Mouse (Mus musculus) right cerebral cortex, postnatal 14 days (tissue): ENCODE measurements around the gene Myadml2.

Experiments used
- DNase-seq: peaks from one replicate; pipeline ENCODE4 v3.0.0; 2022

Gene Myadml2

DNA sequence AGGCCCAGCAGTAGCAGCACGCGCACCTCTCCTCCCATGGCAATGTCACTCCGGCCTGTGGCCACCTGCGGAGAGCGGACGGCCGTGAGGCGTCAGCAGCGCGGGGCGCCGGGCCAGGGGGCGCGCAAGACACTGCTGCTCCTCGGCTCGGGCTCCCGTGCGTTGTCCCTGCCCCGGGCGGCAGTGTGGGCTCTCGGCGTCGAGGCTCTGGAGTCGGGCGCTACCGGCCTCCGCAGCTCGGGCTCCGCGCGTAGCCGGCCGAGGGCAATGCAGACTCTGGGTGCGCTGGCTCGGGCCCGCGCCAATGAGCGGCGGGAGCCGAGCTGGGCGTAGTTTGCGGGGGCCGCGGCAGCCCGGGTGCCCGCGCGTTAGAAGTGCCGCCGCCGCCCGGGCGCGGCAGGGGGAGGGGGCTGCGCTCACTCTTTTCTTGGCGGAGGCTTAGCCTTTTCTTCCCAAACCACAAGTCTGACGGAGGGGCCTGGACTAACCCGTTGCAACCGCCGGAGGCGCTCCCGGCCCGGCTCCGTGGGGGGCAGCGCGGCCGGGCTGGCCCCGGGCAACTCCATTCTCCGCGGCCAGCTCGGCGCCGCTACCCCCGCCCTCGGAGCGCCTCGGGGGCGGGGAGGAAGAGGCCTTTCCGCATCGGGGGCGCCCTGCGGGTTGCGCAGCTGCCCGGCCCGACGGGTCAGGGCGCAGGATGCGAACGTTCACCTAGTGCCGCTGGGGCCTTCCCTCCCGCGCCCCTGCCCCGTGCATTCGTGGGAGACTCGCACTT lies 12.5 kb upstream of the Myadml2 start:
- DNase-seq: peak; percentile 40

- no peak for DNase-seq
These were observed 11.7 kb upstream of the Myadml2 start for GRCm38 (mm10) chr11:120659509-120660300.

GRCm38 (mm10) chr11:120658876-120659410 lies 11.0 kb upstream of the Myadml2 start:
- peak; percentile 84 for DNase-seq

DNA sequence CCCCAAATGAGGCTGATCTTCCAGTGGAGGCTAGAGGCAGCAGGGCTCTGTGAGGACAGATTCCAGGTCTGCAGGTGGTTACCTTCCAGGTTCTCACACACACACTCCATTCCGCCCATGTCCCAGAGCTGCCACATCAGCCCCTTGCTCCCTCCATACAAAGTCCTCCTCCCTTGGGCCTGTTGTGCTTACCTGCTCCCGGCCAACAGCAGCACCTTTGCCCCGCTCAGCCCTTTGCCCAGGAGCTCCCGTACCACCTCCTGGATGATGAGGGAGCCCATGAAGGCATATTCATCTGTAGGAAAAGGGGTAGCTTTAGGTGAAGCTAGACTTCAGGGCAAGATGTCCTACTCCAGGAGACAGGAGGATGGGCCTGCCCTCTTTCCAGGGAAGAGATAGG lies 9.3 kb upstream of the Myadml2 start:
- DNase-seq: no peak

DNA sequence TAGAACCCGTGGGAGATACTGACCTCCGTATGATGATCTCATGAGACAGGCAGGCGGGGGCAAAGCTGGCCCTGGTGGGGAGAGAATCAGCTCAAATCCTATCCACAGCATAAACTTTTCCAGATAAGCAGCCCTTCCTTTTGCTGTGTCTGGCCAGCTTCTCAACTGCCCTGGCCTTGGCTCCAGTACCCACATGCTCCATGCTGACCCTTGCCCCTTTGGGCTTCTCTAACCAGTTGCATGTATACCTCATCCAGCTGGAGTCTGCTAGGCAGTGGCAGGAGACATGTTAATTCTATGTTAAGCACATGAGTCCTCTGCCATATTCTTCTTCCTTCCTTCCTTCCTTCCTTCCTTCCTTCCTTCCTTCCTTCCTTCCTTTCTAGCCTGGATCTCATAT lies 6.8 kb upstream of the Myadml2 start:
- DNase-seq: no peak

DNA sequence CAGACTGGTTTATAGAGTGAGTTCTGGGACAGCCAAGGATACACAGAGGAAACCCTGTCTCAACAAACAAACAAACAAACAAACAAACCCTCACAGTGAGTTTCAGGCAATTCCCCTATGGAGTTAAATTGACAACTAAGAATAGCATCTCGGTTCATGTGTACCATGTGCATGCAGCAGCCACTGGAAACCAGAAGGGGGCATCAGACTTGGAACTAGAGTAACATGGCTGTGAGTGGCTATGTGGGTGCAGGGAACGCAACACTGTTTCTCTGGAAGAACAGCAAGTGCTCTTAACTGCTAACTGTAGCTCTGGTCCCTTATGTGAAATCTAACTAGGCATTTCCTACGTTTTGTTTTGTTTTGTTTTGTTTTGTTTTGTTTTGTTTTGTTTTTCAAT lies 3.9 kb upstream of the Myadml2 start:
- DNase-seq: no peak

- DNase-seq: no peak
These were observed 719 bp downstream of the Myadml2 start for GRCm38 (mm10) chr11:120647047-120647830.

DNA sequence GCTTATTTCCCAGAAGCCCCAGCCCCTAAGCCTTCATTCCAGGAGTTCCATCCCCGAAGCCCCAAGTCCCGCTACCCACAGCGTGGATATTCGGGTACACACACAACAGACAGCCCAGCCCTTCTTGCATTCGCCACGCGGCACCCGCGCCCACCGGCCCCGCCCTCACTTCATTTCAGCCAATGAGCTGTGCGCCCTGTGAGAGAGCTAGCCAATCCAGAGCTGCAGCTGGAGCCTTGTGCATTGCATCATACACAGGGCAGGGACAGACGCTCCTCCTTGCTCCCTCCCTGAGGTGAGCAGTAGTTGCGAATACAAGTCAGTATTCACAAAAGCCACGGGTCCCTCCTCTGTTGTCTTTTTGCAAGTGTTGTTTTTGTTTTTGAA lies 4.4 kb downstream of the Myadml2 start, which contains the start of gene Pycr1:
Gene Pycr1 (minus strand): TSS at position 169 of the 387 bp plus-strand sequence.
- DNase-seq: peak; percentile 91

DNA sequence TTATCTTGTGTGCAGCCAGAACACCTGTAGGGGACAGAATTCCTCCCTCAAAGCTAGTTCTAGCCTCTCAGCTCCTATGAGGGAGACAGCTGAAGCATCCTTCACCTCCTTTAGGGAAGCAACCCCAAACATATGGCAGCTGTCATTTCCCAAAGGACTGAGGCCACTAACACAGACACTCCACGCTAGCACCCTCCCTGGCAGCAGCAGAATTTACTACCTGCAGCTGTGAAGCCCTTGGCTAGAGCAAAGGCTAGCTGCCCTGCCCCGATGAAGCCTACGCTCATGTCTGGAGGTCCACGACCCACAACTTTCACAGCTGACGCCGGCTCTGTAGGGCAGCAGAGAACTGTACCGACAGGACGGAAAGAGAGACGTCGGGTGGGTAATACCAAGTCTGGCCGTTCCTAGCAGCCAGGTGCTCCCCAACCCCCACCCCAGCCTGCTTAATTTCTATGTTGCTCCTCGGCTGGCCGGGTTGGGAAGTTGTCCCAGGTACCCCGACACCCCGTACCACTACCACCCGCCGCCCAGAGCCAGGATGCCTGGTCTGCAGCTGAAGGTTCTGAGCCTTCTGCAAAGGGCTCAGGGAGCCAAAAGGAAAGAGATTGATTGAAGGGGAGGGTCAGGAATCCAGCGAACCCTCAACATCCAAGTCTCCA lies 4.9 kb downstream of the Myadml2 start:
- no peak for DNase-seq

- DNase-seq: no peak
These were observed 6.1 kb downstream of the Myadml2 start for GRCm38 (mm10) chr11:120641869-120642268.

DNA sequence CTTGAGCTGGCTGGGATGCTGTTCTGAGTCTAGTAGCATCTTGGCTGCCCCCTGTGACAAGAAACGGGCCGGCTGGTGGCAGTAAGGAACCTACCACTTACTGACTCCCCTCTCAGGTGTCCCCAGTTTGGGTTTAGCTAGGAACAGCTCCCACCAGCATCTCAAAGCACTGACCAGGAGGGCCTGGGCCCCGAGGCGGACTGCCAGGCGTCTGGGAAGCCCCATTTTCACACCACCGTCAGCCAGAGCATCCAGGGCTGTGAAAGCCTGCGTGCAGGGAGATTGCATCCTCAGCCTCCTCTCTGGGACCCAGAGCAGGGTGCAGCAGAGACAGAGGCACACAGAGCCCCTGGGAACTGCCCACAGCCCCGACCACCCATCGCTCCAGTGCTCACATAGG lies 6.7 kb downstream of the Myadml2 start:
- no peak for DNase-seq

GRCm38 (mm10) chr11:120634810-120635209 lies 13.1 kb downstream of the Myadml2 start:
- DNase-seq: no peak

- DNase-seq: peak; percentile 94
These were observed 14.2 kb downstream of the Myadml2 start, which contains the start of gene Mafg for GRCm38 (mm10) chr11:120633520-120634343. TSS of gene Mafg (minus strand) at chr11:120633600.

DNA sequence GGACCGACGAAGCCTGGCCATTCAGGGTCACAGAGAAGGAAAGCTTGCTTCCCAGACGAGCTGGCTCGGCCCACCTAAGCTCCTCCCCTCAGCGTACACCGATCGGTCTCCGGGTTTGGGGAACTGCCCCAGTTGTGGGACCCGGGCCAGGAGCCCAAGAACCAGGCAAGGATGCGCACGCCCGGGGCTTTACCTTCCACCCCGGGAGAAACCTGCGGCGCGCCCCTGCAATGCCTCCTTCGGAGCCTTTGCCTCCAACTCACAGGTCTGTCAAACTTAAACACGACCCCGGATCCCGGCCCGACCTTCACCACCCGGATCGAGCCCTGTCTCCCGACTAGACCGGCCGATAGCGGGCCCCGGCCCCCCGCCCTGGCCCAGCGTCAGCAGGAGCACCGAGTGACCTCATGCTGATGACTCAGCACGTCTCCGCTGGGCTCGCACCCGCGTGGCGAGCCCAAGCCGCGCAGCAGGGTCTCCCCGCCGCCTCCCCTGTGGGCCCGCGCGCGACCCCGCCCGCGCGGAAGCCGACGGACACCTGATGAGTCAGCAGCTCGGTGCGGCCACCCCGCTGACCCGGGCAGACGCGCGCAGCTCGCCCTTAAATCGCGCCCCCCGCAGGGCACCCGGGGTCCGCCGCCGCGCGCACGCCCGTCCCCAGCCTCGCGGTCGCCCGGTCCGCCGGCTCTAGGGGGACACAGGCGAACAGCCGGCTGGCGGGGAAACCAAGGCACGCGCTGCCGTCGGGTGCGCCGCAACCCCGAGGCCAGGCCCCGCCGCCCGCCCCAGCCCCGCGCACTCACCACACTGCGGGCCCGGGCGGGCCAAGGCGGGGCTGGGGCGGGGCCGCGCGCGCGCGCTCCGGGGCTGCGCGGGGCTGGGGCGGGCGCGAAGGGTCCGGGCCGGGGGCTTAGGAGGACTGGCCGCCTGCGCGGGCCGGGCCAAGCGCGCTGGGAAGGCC lies 15.1 kb downstream of the Myadml2 start:
- peak; percentile 68 for DNase-seq

DNA sequence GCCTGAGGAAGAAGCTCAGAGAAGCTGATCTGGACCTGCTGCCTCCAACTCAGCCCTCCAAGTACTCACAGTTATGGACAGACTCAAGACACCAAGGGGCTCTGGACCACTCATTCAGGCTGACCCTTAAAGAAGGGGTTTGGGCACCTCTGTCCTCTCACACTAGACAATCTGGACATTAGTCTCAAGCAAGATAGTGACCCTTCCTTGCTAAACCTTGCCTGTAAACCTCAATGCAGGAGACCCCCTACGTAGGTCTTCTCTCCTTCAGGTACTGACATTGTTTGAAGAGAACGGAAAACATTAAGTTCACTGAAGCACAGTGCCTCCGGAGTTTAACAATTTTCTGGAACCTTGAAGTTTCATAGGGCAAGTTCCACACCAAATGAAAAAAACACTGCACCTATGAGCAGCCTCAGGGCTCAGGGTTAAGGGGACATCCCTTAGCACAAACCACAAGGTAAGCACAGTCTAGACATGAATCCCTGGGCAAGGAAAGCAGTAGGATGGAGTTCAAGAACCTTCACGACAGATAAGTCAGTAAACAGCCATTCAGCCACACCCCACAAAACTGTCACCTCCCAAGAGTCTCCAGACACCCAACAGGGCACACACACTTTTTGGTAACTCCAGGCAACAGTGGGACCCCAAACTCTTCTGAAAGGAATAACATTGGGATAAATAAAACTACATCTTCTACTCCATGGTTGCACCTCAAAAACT lies 16.1 kb downstream of the Myadml2 start:
- DNase-seq: no peak

- no peak for DNase-seq
These were observed 16.9 kb downstream of the Myadml2 start for GRCm38 (mm10) chr11:120630881-120631725.

DNA sequence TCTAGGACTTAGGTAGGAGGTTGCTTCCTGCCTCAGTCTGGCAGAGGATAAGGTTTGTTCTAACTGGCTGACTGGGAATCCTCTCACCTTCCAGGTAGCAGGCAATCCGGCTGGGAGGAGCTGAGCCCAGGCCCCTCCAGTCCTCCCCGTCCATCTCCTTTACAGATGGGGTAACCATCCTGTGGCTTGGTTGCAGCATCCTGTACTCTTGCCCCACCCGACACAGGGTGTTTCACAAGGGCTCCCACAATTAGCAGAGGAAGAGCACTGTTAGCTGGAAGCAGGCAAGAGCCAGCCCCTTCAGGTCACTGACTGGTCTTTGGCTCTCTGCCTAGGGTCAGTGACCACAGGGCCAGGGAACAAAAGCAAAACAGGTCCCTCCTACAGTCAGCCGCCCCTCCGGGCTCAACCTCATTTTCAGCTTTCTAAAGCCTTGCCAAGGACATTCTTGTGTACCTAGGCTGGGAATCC lies 17.5 kb downstream of the Myadml2 start:
- no peak for DNase-seq

- no peak for DNase-seq
These were observed 18.0 kb downstream of the Myadml2 start for GRCm38 (mm10) chr11:120629911-120630310.
